Mouse (Mus musculus) lung, adult 18-20 months (tissue): ENCODE results near the gene Cyb561.
A peak's percentile ranks its signal among the peaks of the same experiment; 100 is the strongest.

ENCODE experiments used
- DNase-seq, 2 experiments: peaks; one replicate each; pipeline ENCODE4 v3.0.0; 2022; ENCODE audit warnings: mixed read lengths in 2 of 2

Cyb561 gene

DNA sequence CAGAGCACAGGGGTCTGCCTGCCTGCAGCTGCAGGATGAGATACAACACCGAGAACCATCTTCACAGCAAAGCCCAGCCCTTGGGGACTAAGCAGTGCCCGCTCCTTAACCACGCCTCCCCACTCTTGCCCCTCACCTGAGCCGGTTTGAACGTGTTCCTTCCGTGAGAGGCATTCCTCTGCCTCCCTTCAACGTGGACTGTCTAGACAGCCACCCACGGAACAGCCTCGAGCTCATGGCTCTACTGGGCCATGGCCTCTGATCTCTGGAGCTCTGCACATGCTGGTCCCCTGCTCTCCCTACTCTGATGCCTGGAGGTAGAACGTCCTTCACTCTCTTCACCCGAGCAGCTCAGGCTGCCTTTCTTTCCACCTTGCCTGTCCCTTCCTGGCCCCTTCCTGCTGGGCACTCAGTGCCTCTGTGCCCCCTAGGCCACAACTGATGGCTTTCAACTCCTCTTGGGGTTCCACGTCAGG lies at the start of gene Cyb561:
TSS of gene Cyb561 (minus strand) at position 426 of the 476 bp plus-strand sequence.
- no peak for DNase-seq

DNA sequence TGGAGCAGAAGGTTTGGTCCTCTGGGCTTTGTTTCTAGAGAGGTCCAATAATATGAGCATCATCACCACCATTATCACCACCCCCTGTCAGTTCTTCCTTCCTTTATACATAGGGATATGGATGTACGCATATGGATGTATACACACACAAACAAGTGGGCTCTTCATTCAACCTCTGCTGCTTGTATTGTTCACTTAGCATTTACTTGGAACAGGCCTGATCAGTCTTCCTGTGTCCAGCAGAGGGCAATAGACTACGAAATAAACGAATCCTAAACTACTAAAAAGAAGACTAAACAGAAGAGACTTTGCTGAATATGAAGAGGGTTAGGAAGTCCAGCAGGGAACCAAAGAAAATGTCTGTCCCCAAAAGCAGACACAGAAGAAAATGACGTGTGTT lies 48.6 kb upstream of the Cyb561 start:
- DNase-seq: no peak

GRCm38 (mm10) chr11:106000062-106000461 lies 46.9 kb upstream of the Cyb561 start:
- DNase-seq: no peak

DNA sequence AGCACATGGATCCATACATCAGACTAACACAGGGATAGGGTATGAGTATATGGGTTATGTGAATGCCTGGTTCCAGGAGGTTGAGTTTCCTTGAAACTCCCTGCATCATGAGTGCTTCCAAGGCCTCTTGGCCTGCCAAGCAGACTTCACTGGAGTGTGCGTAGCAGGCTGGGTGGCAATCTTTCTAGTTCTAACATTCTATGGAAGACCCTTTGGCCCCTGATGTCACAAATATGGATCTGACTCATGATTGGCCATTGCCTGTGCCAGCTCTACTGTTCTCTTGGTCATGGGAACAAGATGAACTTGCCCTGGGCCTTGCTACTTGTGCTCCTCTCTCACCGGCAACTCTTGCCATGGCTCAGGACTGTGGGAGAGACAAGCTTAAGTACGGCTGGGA lies 41.2 kb upstream of the Cyb561 start, which contains the start of gene Ace3:
TSS of gene Ace3 (plus strand) at position 301 of the 400 bp plus-strand sequence.
- DNase-seq: no peak

DNA sequence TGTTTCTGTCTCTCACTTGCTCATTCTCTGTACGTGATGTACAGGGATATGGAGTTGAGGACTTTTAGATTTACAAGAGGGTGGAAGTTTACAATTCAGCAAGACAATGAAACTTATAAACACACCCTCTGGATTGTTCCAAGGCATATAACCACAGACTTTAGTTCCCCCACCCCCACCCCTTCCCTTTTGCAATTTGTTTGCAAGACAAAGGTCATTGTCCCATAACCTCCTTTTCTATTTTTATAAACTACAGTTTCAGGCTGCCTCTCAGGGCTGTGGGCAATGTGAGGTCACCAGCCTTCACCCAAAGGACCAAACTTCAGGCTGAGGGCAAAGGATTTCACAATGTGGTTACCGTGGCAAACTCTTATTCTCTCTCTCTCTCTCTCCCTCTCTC lies 37.1 kb upstream of the Cyb561 start:
- DNase-seq: peak; percentile 49 to 65

DNA sequence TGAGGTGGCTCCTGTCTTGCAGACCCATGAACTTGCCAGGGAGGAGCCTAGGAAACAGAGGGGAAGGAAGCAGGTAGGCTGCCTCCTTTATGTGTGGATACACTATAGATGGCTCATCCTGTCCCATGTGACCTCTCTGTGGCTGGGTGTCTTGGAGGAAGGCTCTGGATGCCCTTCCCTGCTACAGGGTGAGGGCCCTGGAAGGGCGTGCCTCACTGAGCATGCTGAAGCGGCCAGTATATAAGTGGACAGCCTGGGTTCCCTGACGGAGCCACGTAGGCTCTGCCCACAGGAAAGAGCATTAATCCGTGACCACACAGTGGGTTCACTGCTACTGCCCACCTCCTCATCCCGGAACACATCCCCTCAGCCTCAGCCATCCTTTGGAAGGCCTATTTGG lies 36.3 kb upstream of the Cyb561 start:
- peak; percentile 42 to 66 for DNase-seq

GRCm38 (mm10) chr11:105987446-105987845 lies 34.3 kb upstream of the Cyb561 start:
- DNase-seq: peak; percentile 73 to 81

DNA sequence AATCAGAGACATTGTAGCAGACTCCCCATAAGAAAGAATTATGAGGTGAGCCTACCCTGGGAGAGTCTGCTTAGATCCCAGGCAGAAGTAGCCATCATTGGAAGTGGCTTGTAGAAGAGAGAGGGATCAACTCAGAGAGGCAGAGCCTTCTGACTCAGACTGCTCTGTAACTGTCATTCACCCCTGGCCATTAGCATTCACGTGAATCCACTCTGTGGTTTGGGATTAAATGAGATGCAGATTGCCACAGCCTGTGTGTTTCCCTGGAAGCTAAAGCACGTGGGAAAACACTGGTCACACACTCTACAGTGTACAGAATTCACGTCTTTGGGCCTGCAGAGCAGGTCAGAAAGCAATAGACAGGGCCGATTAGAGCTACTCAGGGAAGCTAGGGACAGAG lies 31.3 kb upstream of the Cyb561 start:
- no peak for DNase-seq

GRCm38 (mm10) chr11:105978634-105979033 lies 25.5 kb upstream of the Cyb561 start:
- DNase-seq: peak; percentile 40 to 65

- no peak for DNase-seq
These were observed 25.1 kb upstream of the Cyb561 start for GRCm38 (mm10) chr11:105978232-105978631.

- DNase-seq: no peak
These were observed 22.5 kb upstream of the Cyb561 start for GRCm38 (mm10) chr11:105975636-105976035.

GRCm38 (mm10) chr11:105975050-105975449 lies 21.9 kb upstream of the Cyb561 start:
- DNase-seq: peak; percentile 19 to 29

DNA sequence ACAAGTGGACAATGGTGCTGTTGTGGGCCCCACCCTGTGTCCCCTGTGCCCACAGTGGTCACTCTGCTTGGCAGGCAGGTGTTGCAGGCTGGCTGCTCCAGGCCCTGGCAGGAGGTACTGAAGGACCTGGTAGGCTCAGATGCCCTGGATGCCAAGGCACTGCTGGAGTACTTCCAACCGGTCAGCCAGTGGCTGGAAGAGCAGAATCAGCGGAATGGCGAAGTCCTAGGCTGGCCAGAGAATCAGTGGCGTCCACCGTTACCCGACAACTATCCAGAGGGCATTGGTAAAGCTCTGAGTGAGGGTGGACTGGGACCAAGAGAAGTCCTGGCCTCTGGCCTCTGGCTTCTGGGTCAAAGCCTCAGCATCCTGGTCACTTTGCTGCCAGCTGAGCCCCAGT lies 21.5 kb upstream of the Cyb561 start:
- no peak for DNase-seq

DNA sequence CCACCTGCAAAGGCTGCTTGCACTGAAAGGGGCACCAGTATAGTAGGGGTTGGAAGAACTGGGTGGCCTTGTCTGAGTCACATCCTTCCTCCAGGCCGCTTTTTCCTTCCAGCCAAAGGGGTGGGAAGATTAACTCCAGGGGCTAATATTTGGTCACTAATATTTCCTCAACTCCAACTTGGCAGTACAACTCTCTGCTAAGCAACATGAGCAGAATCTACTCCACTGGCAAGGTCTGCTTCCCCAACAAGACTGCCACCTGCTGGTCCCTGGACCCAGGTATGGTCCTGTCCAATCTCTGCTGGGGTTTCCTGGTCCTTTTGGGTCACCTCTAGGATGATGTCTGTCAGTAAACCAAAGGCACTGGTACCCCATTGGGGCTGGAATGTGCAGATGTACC lies 16.4 kb upstream of the Cyb561 start:
- peak; percentile 75 to 85 for DNase-seq

DNA sequence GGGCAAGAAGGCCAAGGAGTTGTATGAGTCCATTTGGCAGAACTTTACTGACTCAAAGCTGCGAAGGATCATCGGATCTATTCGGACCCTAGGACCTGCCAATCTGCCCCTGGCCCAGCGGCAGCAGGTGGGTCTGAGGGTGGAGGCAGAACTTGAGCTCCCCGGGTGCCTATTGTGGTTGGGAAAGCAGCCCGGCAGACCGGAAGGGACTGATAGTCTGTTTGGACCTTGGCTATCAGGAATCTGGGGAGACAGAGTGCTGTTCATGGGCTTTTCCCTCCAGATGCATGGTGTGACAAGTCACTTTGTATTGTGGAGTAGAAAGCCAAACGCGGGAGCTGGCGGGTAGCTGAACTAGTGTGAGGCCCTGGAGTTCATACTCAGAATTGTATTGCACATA lies 15.8 kb upstream of the Cyb561 start:
- DNase-seq: no peak

- DNase-seq: peak; percentile 59 to 68
These were observed 14.8 kb upstream of the Cyb561 start, which contains the start of gene Ace for GRCm38 (mm10) chr11:105967741-105968574. Ace (plus strand) TSS chr11:105967945.

DNA sequence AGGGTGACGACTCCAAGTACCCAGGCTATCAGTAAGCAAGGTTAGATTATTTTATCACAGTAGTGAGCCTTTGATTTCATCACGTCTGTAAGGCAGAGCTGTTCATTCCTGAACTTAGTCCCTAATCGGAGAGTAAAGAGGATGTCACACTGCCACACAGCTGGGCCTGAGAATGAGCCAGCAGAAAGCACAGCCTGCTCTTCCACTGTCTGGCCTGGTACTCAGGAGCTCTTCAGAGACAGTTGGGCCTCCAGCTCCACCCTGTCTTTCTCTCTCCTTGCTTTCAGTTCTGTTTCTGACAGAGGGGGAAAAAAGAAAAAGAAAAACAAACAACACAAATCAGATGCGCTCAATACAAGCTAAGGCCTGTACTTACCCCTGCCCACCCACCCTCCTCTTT lies 13.2 kb upstream of the Cyb561 start:
- DNase-seq: no peak

GRCm38 (mm10) chr11:105964691-105965090 lies 11.6 kb upstream of the Cyb561 start:
- no peak for DNase-seq

GRCm38 (mm10) chr11:105959355-105959754 lies 6.2 kb upstream of the Cyb561 start:
- peak; percentile 40 to 69 for DNase-seq

DNA sequence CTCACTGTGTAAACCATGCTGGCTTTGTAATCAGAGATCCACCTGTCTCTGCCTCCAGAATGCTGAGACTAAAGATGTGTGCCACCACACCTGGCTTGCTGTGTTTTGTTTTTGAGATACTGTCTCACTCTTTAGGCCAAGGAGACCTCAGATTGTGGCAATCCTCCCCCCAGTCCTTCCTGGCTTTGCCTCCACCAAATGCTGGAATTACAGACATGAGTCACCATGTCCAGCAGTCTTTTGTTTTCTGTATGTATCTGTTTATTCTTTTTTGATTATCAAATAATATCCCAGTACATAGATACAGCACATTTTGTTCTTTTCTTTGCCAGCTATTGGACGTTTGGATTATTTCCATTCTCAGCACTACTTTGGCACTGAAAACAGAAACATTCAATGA lies 5.4 kb upstream of the Cyb561 start:
- DNase-seq: peak; percentile 29 to 66

- no peak for DNase-seq
These were observed 4.4 kb upstream of the Cyb561 start for GRCm38 (mm10) chr11:105957501-105957900.

DNA sequence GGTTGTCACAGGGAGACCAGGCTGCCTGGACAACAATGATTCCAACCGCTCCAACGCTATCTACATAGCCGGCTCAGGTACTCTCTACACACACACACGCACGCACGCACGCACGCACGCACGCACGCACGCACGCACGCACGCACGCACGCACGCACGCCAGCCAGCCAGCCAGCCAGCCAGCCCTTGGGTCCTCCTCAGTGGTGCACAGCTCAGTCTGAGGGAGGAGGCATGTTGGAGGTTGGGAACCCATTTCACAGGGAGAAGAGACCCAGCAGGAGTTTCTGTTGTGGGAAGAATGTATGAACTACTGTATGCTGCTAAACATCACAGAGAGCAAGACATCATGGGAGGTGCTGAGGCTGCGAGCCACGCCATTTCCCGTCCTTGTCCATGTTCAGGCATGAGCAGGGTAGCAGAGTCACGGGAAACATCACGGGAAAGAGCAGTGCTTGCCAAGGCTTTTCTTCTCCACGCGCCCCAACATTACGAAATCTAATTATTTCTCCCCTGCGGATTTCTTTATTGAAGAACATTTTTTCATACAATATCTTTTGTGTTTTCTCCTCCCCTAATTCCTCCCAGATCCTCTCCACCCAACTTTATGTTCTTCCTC lies 2.8 kb upstream of the Cyb561 start:
- no peak for DNase-seq

- DNase-seq: peak; percentile 68 to 75
These were observed 266 bp upstream of the Cyb561 start for GRCm38 (mm10) chr11:105953402-105953801.

DNA sequence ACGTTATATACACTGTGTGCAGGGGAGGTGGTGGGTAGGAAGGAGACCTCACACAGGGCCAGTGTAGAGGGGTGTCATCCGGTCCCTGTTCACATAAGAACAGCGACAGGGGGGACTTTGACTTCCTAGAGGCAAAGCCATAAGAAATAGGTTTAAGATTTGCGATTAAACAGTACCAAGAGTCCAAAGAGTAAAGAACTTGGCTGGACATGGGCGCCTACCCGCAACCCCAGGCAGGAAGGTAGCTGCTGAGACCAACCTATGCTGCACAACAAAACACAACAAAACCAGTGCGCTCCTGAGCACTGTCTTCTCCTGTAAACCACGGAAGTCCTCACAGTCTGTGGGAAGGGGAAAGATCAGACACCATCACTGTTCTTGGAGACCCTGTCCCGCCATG lies 1.0 kb downstream of the Cyb561 start:
- no peak for DNase-seq
